Mouse (Mus musculus): ENCODE measurements around the gene Six4. TPM values are rescaled to one million over a fixed set of nuclear protein-coding genes. Genes with fewer than 3 reads are reported as not detected.

The Six4 gene
- polyA plus RNA-seq, 1 experiment: 4.9 TPM

DNA sequence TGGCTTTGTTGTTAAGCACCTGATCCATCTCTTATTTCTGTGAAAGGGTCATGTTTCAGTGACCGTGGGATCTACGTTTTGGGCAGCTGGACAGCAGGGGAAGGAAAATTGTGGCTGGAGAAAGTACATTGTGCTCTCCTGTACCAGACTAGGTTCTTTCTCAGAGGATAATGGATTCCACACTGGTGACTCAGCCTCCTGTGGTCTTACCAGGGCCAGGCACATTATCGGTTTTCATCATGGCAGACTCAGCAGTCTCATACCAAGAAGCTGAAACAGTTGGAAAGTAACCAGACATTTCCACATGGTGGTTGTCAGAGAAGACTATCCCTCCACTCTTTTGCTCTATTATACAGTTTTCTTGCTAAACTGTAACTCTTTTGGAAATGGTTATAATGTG, 34.0 kb upstream of the Six4 start:
- peak overlapping the region; percentile 89 for H3K4me2 ChIP-seq (ENCODE audit: low read depth)
- H3ac ChIP-seq (ENCODE audit: control insufficient read depth, insufficient read length): no peak overlapping the region
- no peak for TF ChIP-seq MAX (IDR thresholded peaks at IDR 0.05; ENCODE audit: low read depth)
- TF ChIP-seq TCF12 (IDR thresholded peaks at IDR 0.05; ENCODE audit: insufficient read depth, poor library complexity, severe bottlenecking): peak; percentile 19
- TF ChIP-seq MYOG (IDR thresholded peaks at IDR 0.05; ENCODE audit: control insufficient read depth in 1 of 3, insufficient read depth in 1 of 3, insufficient read length in 2 of 3, low read depth in 2 of 3): no peak
- no peak for TF ChIP-seq REST (IDR thresholded peaks at IDR 0.05; ENCODE audit: insufficient read depth, insufficient read length)
- no peak for TF ChIP-seq CEBPB (IDR thresholded peaks at IDR 0.05; ENCODE audit: insufficient read depth, poor library complexity, severe bottlenecking)
- peak in 2 of 3 experiments; percentile 22 to 32 for TF ChIP-seq MYOD1 (IDR thresholded peaks at IDR 0.05; ENCODE audit: control insufficient read depth in 1 of 3, insufficient read length in 2 of 3, low read depth in 2 of 3)
- TF ChIP-seq USF1 (IDR thresholded peaks at IDR 0.05; ENCODE audit: low read depth): no peak
- no peak for TF ChIP-seq E2F4 (IDR thresholded peaks at IDR 0.05; ENCODE audit: insufficient read depth)
- no peak for TF ChIP-seq TCF3 (IDR thresholded peaks at IDR 0.05; ENCODE audit: insufficient read length, low read depth)
- TF ChIP-seq POLR2A (IDR thresholded peaks at IDR 0.05; ENCODE audit: insufficient read length, low read depth): no peak
- TF ChIP-seq POLR2AphosphoS2 (IDR thresholded peaks at IDR 0.05; ENCODE audit: insufficient read length, low read depth): no peak
- TF ChIP-seq SRF (IDR thresholded peaks at IDR 0.05; ENCODE audit: control insufficient read depth, insufficient read length, low read depth): no peak
- peaks cover 11% of the 10 kb centered on the region for H3K36me3 ChIP-seq (ENCODE audit: control insufficient read depth, insufficient read depth)
- no peak overlapping the region for H3K4me3 ChIP-seq
- H3K79me2 ChIP-seq (ENCODE audit: control insufficient read depth, insufficient read depth): peaks cover 81% of the 10 kb centered on the region
- no peaks in the 10 kb centered on the region for H3K27me3 ChIP-seq (ENCODE audit: control insufficient read depth, insufficient read depth, insufficient read length)

DNA sequence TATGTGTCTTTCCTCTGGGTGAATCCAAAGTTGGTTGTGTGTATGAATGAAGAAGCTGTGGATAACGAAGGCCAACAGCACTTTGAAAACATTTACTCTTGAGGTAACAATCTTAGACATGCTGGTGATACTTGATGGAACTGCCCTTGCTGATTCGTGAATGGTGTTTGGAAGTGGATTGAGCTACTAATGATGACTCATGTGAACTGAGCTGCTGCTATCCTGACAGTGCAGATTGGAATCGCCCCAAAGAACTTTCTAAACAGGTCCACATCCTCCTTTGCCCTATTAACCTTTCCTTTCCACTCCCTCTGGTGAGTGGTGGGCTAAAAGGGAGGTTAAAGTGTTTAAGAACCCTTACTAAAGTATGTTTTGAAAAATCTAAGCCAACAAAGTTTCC, 27.5 kb upstream of the Six4 start:
- H3K79me2 ChIP-seq (ENCODE audit: control insufficient read depth, insufficient read depth): peaks cover 93% of the 10 kb centered on the region
- H3K4me2 ChIP-seq (ENCODE audit: low read depth): no peak overlapping the region
- no peaks in the 10 kb centered on the region for H3K27me3 ChIP-seq (ENCODE audit: control insufficient read depth, insufficient read depth, insufficient read length)
- TF ChIP-seq TCF12 (IDR thresholded peaks at IDR 0.05; ENCODE audit: insufficient read depth, poor library complexity, severe bottlenecking) (no peak), USF1 (IDR thresholded peaks at IDR 0.05; ENCODE audit: low read depth) (no peak), MYOD1 (IDR thresholded peaks at IDR 0.05; ENCODE audit: control insufficient read depth in 1 of 3, insufficient read length in 2 of 3, low read depth in 2 of 3) (no peak), MYOG (IDR thresholded peaks at IDR 0.05; ENCODE audit: control insufficient read depth in 1 of 3, insufficient read depth in 1 of 3, insufficient read length in 2 of 3, low read depth in 2 of 3) (no peak), REST (IDR thresholded peaks at IDR 0.05; ENCODE audit: insufficient read depth, insufficient read length) (no peak), POLR2AphosphoS2 (IDR thresholded peaks at IDR 0.05; ENCODE audit: insufficient read length, low read depth) (no peak), CEBPB (IDR thresholded peaks at IDR 0.05; ENCODE audit: insufficient read depth, poor library complexity, severe bottlenecking) (no peak), MAX (IDR thresholded peaks at IDR 0.05; ENCODE audit: low read depth) (no peak), E2F4 (IDR thresholded peaks at IDR 0.05; ENCODE audit: insufficient read depth) (no peak), SRF (IDR thresholded peaks at IDR 0.05; ENCODE audit: control insufficient read depth, insufficient read length, low read depth) (no peak), TCF3 (IDR thresholded peaks at IDR 0.05; ENCODE audit: insufficient read length, low read depth) (no peak)
- no peak overlapping the region for H3ac ChIP-seq (ENCODE audit: control insufficient read depth, insufficient read length)
- H3K4me3 ChIP-seq: no peak overlapping the region
- H3K36me3 ChIP-seq (ENCODE audit: control insufficient read depth, insufficient read depth): peaks cover 11% of the 10 kb centered on the region

DNA sequence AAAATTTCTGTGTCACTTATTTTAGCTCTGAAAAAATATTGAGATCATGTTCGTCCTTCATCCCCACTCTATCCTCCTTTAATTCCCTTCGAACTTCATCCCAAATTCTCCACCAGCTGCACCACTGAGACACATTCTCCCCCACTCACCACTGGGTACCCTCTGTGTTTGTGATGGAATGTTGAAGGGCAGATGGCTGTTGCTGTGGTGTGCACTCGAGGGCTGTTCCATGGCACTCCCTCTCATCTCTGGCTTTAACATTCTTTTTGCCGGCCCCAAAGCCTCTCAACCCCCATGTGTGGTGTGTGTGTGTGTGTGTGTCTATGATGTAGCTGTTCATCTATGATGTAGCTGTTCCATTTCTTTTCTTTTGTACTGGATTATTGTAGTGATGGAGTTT, 12.0 kb upstream of the Six4 start:
- no peaks in the 10 kb centered on the region for H3K27me3 ChIP-seq (ENCODE audit: control insufficient read depth, insufficient read depth, insufficient read length)
- no peaks in the 10 kb centered on the region for H3K36me3 ChIP-seq (ENCODE audit: control insufficient read depth, insufficient read depth)
- peaks cover 71% of the 10 kb centered on the region for H3K79me2 ChIP-seq (ENCODE audit: control insufficient read depth, insufficient read depth)
- no peak overlapping the region for H3ac ChIP-seq (ENCODE audit: control insufficient read depth, insufficient read length)
- TF ChIP-seq POLR2AphosphoS2 (IDR thresholded peaks at IDR 0.05; ENCODE audit: insufficient read length, low read depth) (no peak), MYOD1 (IDR thresholded peaks at IDR 0.05; ENCODE audit: control insufficient read depth in 1 of 3, insufficient read length in 2 of 3, low read depth in 2 of 3) (peak in 2 of 3 experiments; percentile 52 to 57), E2F4 (IDR thresholded peaks at IDR 0.05; ENCODE audit: insufficient read depth) (no peak), MYOG (IDR thresholded peaks at IDR 0.05; ENCODE audit: control insufficient read depth in 1 of 3, insufficient read depth in 1 of 3, insufficient read length in 2 of 3, low read depth in 2 of 3) (peak in 1 of 3 experiments; percentile 60), MAX (IDR thresholded peaks at IDR 0.05; ENCODE audit: low read depth) (no peak), TCF3 (IDR thresholded peaks at IDR 0.05; ENCODE audit: insufficient read length, low read depth) (no peak), POLR2A (IDR thresholded peaks at IDR 0.05; ENCODE audit: insufficient read length, low read depth) (no peak), USF1 (IDR thresholded peaks at IDR 0.05; ENCODE audit: low read depth) (no peak), SRF (IDR thresholded peaks at IDR 0.05; ENCODE audit: control insufficient read depth, insufficient read length, low read depth) (no peak), TCF12 (IDR thresholded peaks at IDR 0.05; ENCODE audit: insufficient read depth, poor library complexity, severe bottlenecking) (no peak)
- peak overlapping the region; percentile 87 for H3K4me2 ChIP-seq (ENCODE audit: low read depth)
- peak overlapping the region; percentile 61 for H3K4me3 ChIP-seq

DNA sequence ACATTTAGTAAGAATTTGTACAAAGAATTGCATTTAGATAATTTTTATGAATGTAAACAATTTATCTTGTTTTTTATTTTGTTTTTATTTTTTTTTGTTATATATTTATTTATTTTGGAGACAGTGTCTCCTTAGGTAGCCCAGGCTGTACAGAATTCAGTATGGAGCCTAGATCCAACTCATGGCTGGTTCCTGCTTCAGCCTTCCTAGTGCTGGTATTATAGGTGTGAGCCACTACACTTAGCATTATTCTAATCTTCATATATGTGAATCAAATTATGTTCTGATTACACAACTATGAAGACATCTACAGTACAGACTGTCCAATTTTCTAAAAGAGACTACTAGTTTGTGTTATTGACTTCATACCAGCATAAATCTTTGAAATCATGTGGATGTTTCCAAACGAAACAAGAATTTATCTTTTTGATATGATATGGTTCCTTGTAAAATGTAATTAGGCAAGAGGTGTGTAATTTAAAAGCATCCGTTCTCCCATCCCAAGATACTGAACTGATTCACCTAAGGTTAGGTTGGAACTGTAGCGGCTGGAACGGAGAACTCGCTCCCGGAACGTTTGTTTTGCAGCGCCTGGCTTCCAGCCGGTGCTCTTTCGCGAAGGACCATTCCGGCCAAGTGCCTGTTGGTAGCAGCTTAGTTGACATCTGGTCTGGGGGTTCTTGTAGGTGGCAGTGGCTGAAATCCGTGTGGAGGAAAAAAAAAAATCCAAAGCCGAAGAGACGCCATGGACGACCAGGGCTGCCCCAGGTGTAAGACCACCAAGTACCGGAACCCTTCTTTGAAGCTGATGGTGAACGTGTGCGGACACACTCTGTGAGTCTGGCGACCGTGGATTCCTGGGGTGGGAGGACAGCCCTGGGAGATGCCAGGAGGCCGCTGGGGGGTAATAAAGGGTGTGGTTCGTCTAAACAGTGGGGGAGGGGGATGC, 10.1 kb upstream of the Six4 start, which contains the start of gene Mnat1:
Mnat1 (plus strand) TSS at position 625 of the 949 bp plus-strand sequence.
- Histone ChIP-seq H3K4me2 (ENCODE audit: low read depth) (peak within 1 kb of the TSS; percentile 87), H3K79me2 (ENCODE audit: control insufficient read depth, insufficient read depth) (peaks cover 52% of the 10 kb centered on the region)
- TF ChIP-seq MYOG (IDR thresholded peaks at IDR 0.05; ENCODE audit: control insufficient read depth in 1 of 3, insufficient read depth in 1 of 3, insufficient read length in 2 of 3, low read depth in 2 of 3) (peak in 1 of 3 experiments; percentile 57), CEBPB (IDR thresholded peaks at IDR 0.05; ENCODE audit: insufficient read depth, poor library complexity, severe bottlenecking) (no peak), MYOD1 (IDR thresholded peaks at IDR 0.05; ENCODE audit: control insufficient read depth in 1 of 3, insufficient read length in 2 of 3, low read depth in 2 of 3) (peak in 1 of 3 experiments; percentile 34), USF1 (IDR thresholded peaks at IDR 0.05; ENCODE audit: low read depth) (no peak), POLR2AphosphoS2 (IDR thresholded peaks at IDR 0.05; ENCODE audit: insufficient read length, low read depth) (peak; percentile 39), POLR2A (IDR thresholded peaks at IDR 0.05; ENCODE audit: insufficient read length, low read depth) (peak; percentile 58), TCF12 (IDR thresholded peaks at IDR 0.05; ENCODE audit: insufficient read depth, poor library complexity, severe bottlenecking) (no peak)

More for the DNA sequence above, 10.1 kb upstream of the Six4 start, which contains the start of gene Mnat1:
- no peaks in the 10 kb centered on the region for H3K27me3 ChIP-seq (ENCODE audit: control insufficient read depth, insufficient read depth, insufficient read length)
- H3ac ChIP-seq (ENCODE audit: control insufficient read depth, insufficient read length): peak within 1 kb of the TSS; percentile 20
- peak within 1 kb of the TSS; percentile 61 for H3K4me3 ChIP-seq
- H3K36me3 ChIP-seq (ENCODE audit: control insufficient read depth, insufficient read depth): no peaks in the 10 kb centered on the region
